Mouse (Mus musculus) E14TG2a.4 (cell line): ENCODE data around the gene Tbca.

Experiments used
- H3K27me3 ChIP-seq: 2 replicates; pipeline ENCODE4 v1.6.1; 2014; ENCODE audit warnings: low read length, control low read depth; ENCODE audit not compliant: insufficient read depth
- H3K36me3 ChIP-seq: 2 replicates; pipeline ENCODE4 v1.6.1; 2014; ENCODE audit warnings: low read length, control low read depth; ENCODE audit not compliant: insufficient read depth
- H3K4me1 ChIP-seq: replicated peaks from 2 replicates; pipeline ENCODE4 v1.6.1; 2014; ENCODE audit warnings: low read depth, low read length, control low read depth
- H3K4me3 ChIP-seq: replicated peaks from 2 replicates; pipeline ENCODE4 v1.5.1; 2014; ENCODE audit warnings: mild to moderate bottlenecking, low read length
- H3K9me3 ChIP-seq: 2 replicates; pipeline ENCODE4 v1.6.1; 2014; ENCODE audit warnings: low read length, control low read depth
- CTCF ChIP-seq: conservative IDR thresholded peaks from 2 replicates; pipeline ENCODE4 v1.5.1; 2014; ENCODE audit warnings: low read length
- NANOG ChIP-seq: IDR thresholded peaks from 2 replicates; pipeline ENCODE4 v1.6.1; 2014; ENCODE audit warnings: borderline replicate concordance, low read length, mixed read lengths
- POU5F1 ChIP-seq: IDR thresholded peaks from 2 replicates; pipeline ENCODE4 v1.6.1; 2014; ENCODE audit warnings: low read length, borderline replicate concordance

Tbca gene

GRCm38 (mm10) chr13:94877991-94878745 is 89.5 kb downstream of the Tbca start:
- Histone ChIP-seq H3K4me3 (no peak overlapping the region), H3K36me3 (no peaks in the 10 kb centered on the region), H3K9me3 (no peaks in the 10 kb centered on the region), H3K4me1 (peaks cover 33% of the 10 kb centered on the region), H3K27me3 (peaks cover 80% of the 10 kb centered on the region)
- TF ChIP-seq POU5F1 (no peak), CTCF (no peak), NANOG (no peak)

DNA sequence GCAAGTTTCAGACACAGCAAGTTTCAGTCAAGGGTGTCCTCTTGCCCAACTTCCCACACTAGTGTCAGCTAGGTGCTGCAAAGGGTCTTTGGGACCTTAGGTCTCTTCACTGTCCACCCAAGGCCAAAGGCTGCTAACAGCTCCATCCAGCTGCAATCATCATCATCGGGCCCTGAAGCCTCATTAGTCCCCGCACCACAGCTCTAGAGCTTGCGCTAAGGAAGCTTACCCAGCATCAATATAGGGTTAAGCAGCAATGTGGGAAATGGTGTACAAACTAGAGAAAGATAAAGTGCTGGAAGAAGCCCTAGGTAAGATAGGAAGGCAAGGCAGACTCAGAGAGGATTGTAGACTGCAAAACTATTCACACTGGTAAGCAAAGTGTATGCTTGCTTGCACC is 92.5 kb downstream of the Tbca start:
- TF ChIP-seq POU5F1 (no peak), NANOG (no peak), CTCF (no peak)
- Histone ChIP-seq H3K4me3 (no peak overlapping the region), H3K4me1 (peaks cover 35% of the 10 kb centered on the region), H3K27me3 (peaks cover 78% of the 10 kb centered on the region), H3K9me3 (no peaks in the 10 kb centered on the region), H3K36me3 (no peaks in the 10 kb centered on the region)

DNA sequence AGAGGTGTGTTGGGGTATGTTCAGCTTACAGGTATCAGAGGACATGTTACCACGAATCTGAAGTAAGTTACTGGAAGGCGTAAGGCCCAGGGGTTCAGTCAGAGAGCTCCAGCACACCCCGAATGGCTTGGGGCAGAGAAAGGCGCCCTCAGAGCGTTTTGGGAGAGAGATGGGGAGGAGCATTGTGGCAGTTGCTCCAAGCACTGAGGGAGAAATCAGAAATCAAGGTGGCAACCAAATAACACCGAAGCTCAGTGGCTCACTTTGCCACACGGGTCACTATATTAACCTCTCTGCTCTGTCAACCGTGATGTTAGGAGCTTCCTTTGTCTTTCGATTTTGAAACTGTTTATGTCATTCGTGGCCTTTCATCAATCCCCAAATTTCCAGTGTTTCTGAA is 93.5 kb downstream of the Tbca start:
- Histone ChIP-seq H3K36me3 (no peaks in the 10 kb centered on the region), H3K9me3 (no peaks in the 10 kb centered on the region), H3K27me3 (peaks cover 74% of the 10 kb centered on the region), H3K4me1 (peaks cover 26% of the 10 kb centered on the region), H3K4me3 (no peak overlapping the region)
- TF ChIP-seq CTCF (no peak), NANOG (no peak), POU5F1 (no peak)

DNA sequence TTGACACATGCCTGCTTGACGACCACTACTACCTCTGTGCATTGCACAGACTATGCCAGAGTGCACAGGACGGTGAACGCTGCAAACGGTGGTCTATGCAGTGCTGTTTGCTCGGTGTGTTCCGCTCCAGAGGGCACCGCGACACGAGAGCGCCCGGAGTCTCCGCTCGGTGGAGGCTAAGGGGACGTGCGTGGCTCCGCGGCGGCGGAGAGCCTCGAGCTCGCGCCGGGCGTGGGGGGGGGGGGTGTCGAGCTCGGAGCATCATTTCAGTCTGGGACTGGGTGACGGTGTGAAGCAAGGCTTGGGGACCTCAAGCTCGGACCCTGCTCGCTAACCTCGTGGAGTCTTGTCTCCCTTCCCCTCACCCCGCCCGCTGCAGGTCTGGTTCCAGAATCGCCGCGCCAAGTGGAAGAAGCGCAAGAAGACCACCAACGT is 94.0 kb downstream of the Tbca start:
- peak overlapping the region; percentile 81 for H3K4me3 ChIP-seq
- TF ChIP-seq CTCF: no peak
- TF ChIP-seq NANOG: no peak
- TF ChIP-seq POU5F1: no peak

GRCm38 (mm10) chr13:94883163-94883965 is 94.7 kb downstream of the Tbca start:
- Histone ChIP-seq H3K9me3 (no peaks in the 10 kb centered on the region), H3K27me3 (peaks cover 75% of the 10 kb centered on the region), H3K4me1 (peaks cover 19% of the 10 kb centered on the region), H3K4me3 (peak overlapping the region; percentile 81), H3K36me3 (no peaks in the 10 kb centered on the region)
- TF ChIP-seq NANOG (no peak), CTCF (no peak), POU5F1 (no peak)

More for the DNA sequence above, 94.0 kb downstream of the Tbca start:
- peaks cover 72% of the 10 kb centered on the region for H3K27me3 ChIP-seq
- H3K36me3 ChIP-seq: no peaks in the 10 kb centered on the region
- no peaks in the 10 kb centered on the region for H3K9me3 ChIP-seq
- peaks cover 21% of the 10 kb centered on the region for H3K4me1 ChIP-seq

- H3K27me3 ChIP-seq: peaks cover 79% of the 10 kb centered on the region
Measured at GRCm38 (mm10) chr13:94883966-94884960, 95.6 kb downstream of the Tbca start.

GRCm38 (mm10) chr13:94885291-94886235 is 96.9 kb downstream of the Tbca start:
- peak overlapping the region; percentile 66 for H3K4me3 ChIP-seq
- peaks cover 80% of the 10 kb centered on the region for H3K27me3 ChIP-seq
- H3K9me3 ChIP-seq: no peaks in the 10 kb centered on the region
- H3K4me1 ChIP-seq: peaks cover 19% of the 10 kb centered on the region
- H3K36me3 ChIP-seq: no peaks in the 10 kb centered on the region
- TF ChIP-seq POU5F1 (no peak), NANOG (no peak), CTCF (no peak)

More at GRCm38 (mm10) chr13:94883966-94884960, 95.6 kb downstream of the Tbca start:
- TF ChIP-seq POU5F1 (no peak), NANOG (no peak), CTCF (no peak)
- Histone ChIP-seq H3K36me3 (no peaks in the 10 kb centered on the region), H3K4me3 (peak overlapping the region; percentile 81; the same call in 1 of the 2 replicates), H3K4me1 (peaks cover 19% of the 10 kb centered on the region), H3K9me3 (no peaks in the 10 kb centered on the region)
